Mouse (Mus musculus): ENCODE data around the gene Triobp.

DNA sequence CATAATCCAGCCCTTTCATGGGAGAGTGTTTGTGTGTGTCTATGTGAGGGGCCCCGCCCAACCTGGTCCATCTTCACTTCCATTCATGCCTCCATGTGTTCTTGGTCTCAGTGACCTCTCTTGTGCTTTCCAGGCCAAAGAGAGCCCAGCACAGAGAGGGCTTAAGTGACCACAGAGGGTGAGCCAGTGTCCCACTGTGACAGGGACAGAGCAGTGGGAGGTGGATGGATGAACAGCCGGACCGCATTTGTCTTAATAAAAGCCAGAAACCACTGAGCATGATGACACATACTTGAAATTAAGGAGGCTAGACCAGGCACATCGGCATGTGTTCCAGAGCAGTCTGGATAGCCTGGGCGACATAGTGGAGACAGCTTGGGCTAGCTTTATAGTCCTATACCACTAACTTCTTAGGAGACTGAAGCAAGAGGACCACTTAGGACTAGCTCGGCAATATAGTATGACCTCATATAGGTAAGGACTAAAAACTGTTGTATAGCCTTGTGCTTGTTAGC is 17.3 kb upstream of the Triobp start:
- TF ChIP-seq CTCF (conservative IDR thresholded peaks at IDR 0.05; ENCODE audit: insufficient read depth, insufficient read length, low read depth, low read length) (no peak), POLR2A (IDR thresholded peaks at IDR 0.05; ENCODE audit: low read depth, low read length) (no peak)

Data from kidney, adult 2 months (tissue).